Mouse (Mus musculus) embryonic facial prominence, embryonic 11.5 days (tissue): ENCODE results near the gene Tfrc. TPM values are rescaled to one million over a fixed set of nuclear protein-coding genes. Genes with fewer than 3 reads are reported as not detected.

ENCODE experiments used
- ATAC-seq: fragments of 200-750 bp; cut with Nextera tagmentation; replicated peaks from 2 replicates; pipeline ENCODE4 v1.8.0; 2017; ENCODE audit warnings: low read depth; ENCODE audit not compliant: insufficient number of reproducible peaks, low FRiP score, low TSS enrichment
- DNase-seq: peaks from one replicate; pipeline ENCODE4 v3.0.0-alpha.2; 2015; ENCODE audit warnings: low spot score
- H3K27ac ChIP-seq: fragments of 300-500 bp; sonication (generic); replicated peaks from 2 replicates; pipeline ENCODE4 v1.5.1; 2014; ENCODE audit warnings: mild to moderate bottlenecking, low read depth, low read length, control low read depth
- H3K27me3 ChIP-seq: fragments of 300-500 bp; sonication (generic); 2 replicates; pipeline ENCODE4 v1.6.1; 2014; ENCODE audit warnings: mild to moderate bottlenecking, low read length, moderate library complexity, mixed read lengths; ENCODE audit not compliant: control insufficient read depth, insufficient read depth
- H3K36me3 ChIP-seq: fragments of 300-500 bp; sonication (generic); replicated peaks from 2 replicates; pipeline ENCODE4 v1.6.1; 2014; ENCODE audit warnings: low read depth, mild to moderate bottlenecking, low read length, moderate library complexity, mixed read lengths; ENCODE audit not compliant: control insufficient read depth, insufficient read depth
- H3K4me1 ChIP-seq: fragments of 300-500 bp; sonication (generic); 2 replicates; pipeline ENCODE4 v1.6.1; 2014; ENCODE audit warnings: low read length, mixed read lengths; ENCODE audit not compliant: control insufficient read depth, insufficient read depth
- H3K4me2 ChIP-seq: fragments of 300-500 bp; sonication (generic); 2 replicates; pipeline ENCODE4 v1.6.1; 2014; ENCODE audit warnings: low read depth, mild to moderate bottlenecking, control low read depth, low read length, moderate library complexity
- H3K4me3 ChIP-seq: fragments of 300-500 bp; sonication (generic); 2 replicates; pipeline ENCODE4 v1.5.1; 2014; ENCODE audit warnings: low read depth, low read length, control low read depth
- H3K9ac ChIP-seq: fragments of 300-500 bp; sonication (generic); replicated peaks from 2 replicates; pipeline ENCODE4 v1.6.1; 2014; ENCODE audit warnings: mild to moderate bottlenecking, control low read depth, low read length
- H3K9me3 ChIP-seq: fragments of 300-500 bp; sonication (generic); replicated peaks from 2 replicates; pipeline ENCODE4 v1.6.1; 2016; ENCODE audit warnings: mild to moderate bottlenecking, low read length, inconsistent platforms, mixed read lengths; ENCODE audit not compliant: control insufficient read depth
- WGBS: fragments of 180-500 bp; shearing (Covaris S2); extraction: QIAGEN DNeasy Blood & Tissue Kit; methylation state at CpG from one replicate; pipeline ENCODE4 v1.1.7; 2014; 5-methylcytosine and 5-hydroxymethylcytosine counted together
- polyA plus RNA-seq: library from polyadenylated mRNA; unstranded; fragments of >200 nt; fragmentation: Nextera tagmentation; extraction: Ambion mirVana; gene quantifications from 2 replicates; pipeline ENCODE4 v1.2.1, GENCODE M21; 2014

The Tfrc gene
- polyA plus RNA-seq, 1 experiment from 2014 or later: 63.2 TPM

DNA sequence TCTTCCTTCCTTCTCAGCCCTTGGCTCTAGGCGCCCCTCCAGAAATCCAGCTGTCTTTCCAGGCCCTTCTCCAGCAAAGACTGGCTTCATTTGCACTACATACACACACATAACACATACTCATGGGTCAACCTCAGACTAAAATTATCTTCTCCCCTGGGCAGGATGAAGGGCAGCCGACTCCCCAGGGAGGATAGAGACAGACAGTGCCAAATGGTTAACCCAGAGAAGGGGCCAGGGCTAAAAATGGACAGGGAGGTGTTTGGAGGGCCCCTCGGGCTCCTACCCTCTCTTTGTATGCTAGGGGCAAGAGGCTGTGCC is 58.8 kb downstream of the Tfrc start:
- no peak overlapping the region for H3K9ac ChIP-seq
- H3K4me3 ChIP-seq: no peak overlapping the region
- no peak for ATAC-seq
- H3K4me2 ChIP-seq: no peak overlapping the region
- H3K36me3 ChIP-seq: no peaks in the 10 kb centered on the region; the same call in 1 of the 2 replicates
- no peaks in the 10 kb centered on the region for H3K27me3 ChIP-seq
- WGBS: 76% methylated on average over 3 of the region's 3 CpGs
- no peaks in the 10 kb centered on the region for H3K9me3 ChIP-seq
- no peaks in the 10 kb centered on the region for H3K4me1 ChIP-seq
- no peak overlapping the region for H3K27ac ChIP-seq
- no peak for DNase-seq

- ATAC-seq (no peak), DNase-seq (no peak)
- Histone ChIP-seq H3K27me3 (no peaks in the 10 kb centered on the region), H3K9ac (no peak overlapping the region), H3K4me1 (no peaks in the 10 kb centered on the region), H3K9me3 (no peaks in the 10 kb centered on the region), H3K27ac (no peak overlapping the region), H3K4me2 (no peak overlapping the region), H3K4me3 (no peak overlapping the region), H3K36me3 (no peaks in the 10 kb centered on the region; the same call in 1 of the 2 replicates)
- WGBS: 72% methylated on average over 10 of the region's 10 CpGs
Measured at GRCm38 (mm10) chr16:32668030-32668429, 59.3 kb downstream of the Tfrc start.

DNA sequence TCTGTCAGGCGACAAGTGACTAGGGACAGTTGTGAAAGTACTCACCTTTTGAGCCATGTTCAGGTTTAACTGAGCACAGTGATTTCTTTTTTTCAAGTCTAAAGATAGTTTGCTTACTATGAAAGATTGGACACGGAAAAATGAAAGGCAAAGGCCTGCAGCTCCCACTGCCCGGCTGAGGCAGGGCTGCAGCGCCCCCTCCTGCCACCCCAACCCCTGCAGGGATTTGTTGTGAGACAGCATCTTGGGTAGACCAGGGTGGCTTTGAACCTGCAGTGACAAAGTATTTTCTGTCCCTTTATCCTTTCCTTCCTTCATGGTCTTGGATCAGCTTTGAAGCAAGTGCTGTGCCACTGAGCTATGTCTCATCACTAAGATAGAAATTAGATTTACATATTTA is 59.8 kb downstream of the Tfrc start:
- no peaks in the 10 kb centered on the region; the same call in 1 of the 2 replicates for H3K36me3 ChIP-seq

GRCm38 (mm10) chr16:32669243-32669642 is 60.5 kb downstream of the Tfrc start:
- H3K9me3 ChIP-seq: no peaks in the 10 kb centered on the region
- DNase-seq (no peak), ATAC-seq (no peak)
- no peak overlapping the region for H3K27ac ChIP-seq
- 89% methylated on average over 10 of the region's 10 CpGs for WGBS
- no peaks in the 10 kb centered on the region for H3K27me3 ChIP-seq
- H3K4me2 ChIP-seq: no peak overlapping the region
- no peak overlapping the region for H3K4me3 ChIP-seq
- no peaks in the 10 kb centered on the region for H3K4me1 ChIP-seq
- H3K9ac ChIP-seq: no peak overlapping the region
- H3K36me3 ChIP-seq: no peaks in the 10 kb centered on the region; the same call in 1 of the 2 replicates

More for the DNA sequence above, 59.8 kb downstream of the Tfrc start:
- no peaks in the 10 kb centered on the region for H3K27me3 ChIP-seq
- H3K4me2 ChIP-seq: no peak overlapping the region
- DNase-seq: no peak
- no peak overlapping the region for H3K4me3 ChIP-seq
- WGBS: 73% methylated on average over 4 of the region's 4 CpGs
- no peaks in the 10 kb centered on the region for H3K4me1 ChIP-seq
- no peak overlapping the region for H3K27ac ChIP-seq
- no peak for ATAC-seq
- no peaks in the 10 kb centered on the region for H3K9me3 ChIP-seq
- H3K9ac ChIP-seq: no peak overlapping the region

- Histone ChIP-seq H3K9me3 (no peaks in the 10 kb centered on the region), H3K36me3 (no peaks in the 10 kb centered on the region; the same call in 1 of the 2 replicates), H3K4me2 (no peak overlapping the region; the same call in 1 of the 2 replicates), H3K9ac (no peak overlapping the region), H3K4me3 (no peak overlapping the region), H3K27me3 (no peaks in the 10 kb centered on the region), H3K27ac (no peak overlapping the region), H3K4me1 (no peaks in the 10 kb centered on the region)
- 86% methylated on average over 10 of the region's 10 CpGs for WGBS
- ATAC-seq (no peak), DNase-seq (no peak)
Measured at GRCm38 (mm10) chr16:32670354-32671124, 61.8 kb downstream of the Tfrc start.

DNA sequence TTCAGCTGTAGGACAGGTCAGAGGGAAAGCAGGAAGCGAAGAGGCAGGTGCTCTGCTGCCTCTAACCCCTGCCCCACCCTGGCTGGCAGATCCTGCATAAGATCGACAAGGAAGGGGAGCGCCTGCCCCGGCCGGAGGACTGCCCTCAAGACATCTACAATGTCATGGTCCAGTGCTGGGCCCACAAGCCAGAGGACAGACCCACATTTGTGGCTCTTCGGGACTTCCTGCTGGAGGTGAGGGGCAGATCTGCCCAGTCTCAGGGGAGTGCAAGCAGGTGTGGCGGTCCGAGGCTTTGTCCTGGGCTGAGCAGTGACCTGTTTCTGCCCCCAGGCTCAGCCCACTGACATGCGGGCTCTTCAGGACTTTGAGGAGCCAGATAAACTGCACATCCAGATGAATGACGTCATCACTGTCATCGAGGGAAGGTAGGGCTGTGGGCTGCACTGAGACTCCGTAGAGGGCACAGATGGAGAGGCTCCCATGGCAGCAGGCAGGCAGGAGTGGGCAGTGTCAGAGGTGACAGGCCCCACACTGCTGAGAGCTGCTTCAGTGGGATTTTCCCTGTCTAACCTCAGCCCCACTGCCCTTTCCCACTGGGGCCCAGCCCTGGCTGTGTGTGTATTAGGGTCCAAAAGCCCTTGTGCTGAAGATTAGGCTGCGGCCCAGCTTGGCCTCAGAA is 62.6 kb downstream of the Tfrc start:
- no peaks in the 10 kb centered on the region; the same call in 1 of the 2 replicates for H3K36me3 ChIP-seq
- no peak for DNase-seq
- H3K27ac ChIP-seq: no peak overlapping the region
- H3K9me3 ChIP-seq: no peaks in the 10 kb centered on the region
- WGBS: 85% methylated on average over 13 of the region's 13 CpGs
- H3K4me3 ChIP-seq: no peak overlapping the region
- ATAC-seq: no peak
- no peak overlapping the region for H3K4me2 ChIP-seq
- no peaks in the 10 kb centered on the region for H3K4me1 ChIP-seq
- no peaks in the 10 kb centered on the region for H3K27me3 ChIP-seq
- H3K9ac ChIP-seq: no peak overlapping the region

DNA sequence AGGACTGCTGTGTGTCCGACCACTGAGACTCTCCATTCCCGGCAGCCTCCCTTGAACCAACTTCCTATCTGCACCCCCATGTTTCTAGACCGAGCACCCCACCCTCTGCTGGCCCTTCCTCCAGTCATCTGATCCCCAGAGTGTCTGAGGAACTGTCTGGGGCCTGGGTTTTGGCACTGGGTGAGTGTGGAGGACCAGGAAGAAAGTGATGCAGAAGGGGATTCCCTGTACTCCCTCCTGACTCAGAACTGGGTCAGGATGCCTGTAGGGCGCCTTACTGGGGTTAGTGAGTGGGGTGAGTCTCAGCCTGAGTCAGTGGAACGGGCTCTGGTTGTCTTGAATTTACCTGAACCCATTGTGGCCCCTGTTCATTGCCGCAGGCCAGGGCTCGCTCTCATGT is 63.5 kb downstream of the Tfrc start:
- Histone ChIP-seq H3K36me3 (no peaks in the 10 kb centered on the region; the same call in 1 of the 2 replicates), H3K4me2 (no peak overlapping the region), H3K9ac (no peak overlapping the region), H3K4me3 (no peak overlapping the region), H3K9me3 (no peaks in the 10 kb centered on the region), H3K27me3 (no peaks in the 10 kb centered on the region), H3K27ac (no peak overlapping the region), H3K4me1 (no peaks in the 10 kb centered on the region)
- no peak for ATAC-seq
- no peak for DNase-seq
- WGBS: 87% methylated on average over 7 of the region's 7 CpGs

DNA sequence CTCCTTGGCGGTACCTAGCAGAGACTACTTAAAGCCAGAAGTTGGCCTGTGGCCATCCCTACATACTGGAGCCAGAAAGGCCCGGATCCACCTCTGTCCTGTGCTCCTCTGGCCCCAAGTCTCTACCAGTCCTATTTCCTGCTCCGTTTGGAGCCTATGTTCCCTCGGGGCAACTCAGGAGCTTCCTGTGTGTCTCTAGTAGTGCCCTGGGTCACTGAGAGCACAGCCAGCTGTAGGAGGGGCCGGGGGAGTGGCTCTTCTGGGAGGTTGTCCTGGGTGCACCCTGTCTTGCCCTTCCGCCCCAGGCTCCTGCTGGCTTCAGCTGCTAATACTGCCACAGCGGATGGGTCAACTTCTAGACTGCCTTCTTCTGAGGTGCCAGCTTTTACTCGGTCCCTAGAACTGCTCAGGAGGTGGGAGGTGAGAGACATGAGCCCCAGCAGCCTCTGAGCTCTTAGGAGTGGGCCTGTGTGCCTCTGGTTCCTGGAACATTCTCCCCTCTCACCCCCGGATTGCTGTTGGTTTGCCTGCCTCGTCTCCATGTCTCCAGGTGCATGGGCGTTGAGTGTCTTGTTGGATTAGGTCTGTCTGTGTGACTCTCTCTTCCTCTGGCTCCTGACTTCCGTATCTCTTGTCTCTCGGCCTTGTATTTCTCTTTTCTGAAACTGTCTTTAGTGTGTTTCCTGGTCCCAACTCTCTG is 64.3 kb downstream of the Tfrc start:
- H3K36me3 ChIP-seq: no peaks in the 10 kb centered on the region; the same call in 1 of the 2 replicates

More for the DNA sequence above, 64.3 kb downstream of the Tfrc start:
- Histone ChIP-seq H3K27ac (no peak overlapping the region), H3K9me3 (no peaks in the 10 kb centered on the region), H3K4me1 (no peaks in the 10 kb centered on the region), H3K4me3 (no peak overlapping the region), H3K27me3 (no peaks in the 10 kb centered on the region), H3K9ac (no peak overlapping the region), H3K4me2 (no peak overlapping the region)
- ATAC-seq (no peak), DNase-seq (no peak)
- 70% methylated on average over 13 of the region's 13 CpGs for WGBS
